In the genomic region with DNA sequence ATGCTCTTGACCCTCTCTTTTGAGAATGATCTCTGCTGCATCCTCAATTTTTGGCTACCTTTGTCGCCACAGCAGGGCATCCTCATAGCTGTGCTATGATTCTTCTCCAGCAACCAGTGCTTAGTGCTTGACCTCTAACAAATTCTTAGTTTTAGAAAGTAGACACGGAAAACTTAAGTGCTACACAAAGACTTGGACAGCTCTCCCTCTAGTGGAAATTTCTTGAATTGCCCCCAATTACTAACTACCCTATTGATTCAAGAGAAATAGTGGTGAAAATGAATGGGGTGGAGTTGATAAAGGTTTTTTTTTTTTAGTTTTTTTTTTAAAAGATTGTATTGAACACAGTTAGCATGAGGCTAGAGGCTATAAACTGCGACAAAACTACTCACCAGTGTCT, we compare ENCODE assay signal across 10 mouse cellular contexts. TPM values are rescaled to one million over a fixed set of nuclear protein-coding genes. Genes with fewer than 3 reads are reported as not detected.
A peak's percentile ranks its signal among the peaks of the same experiment; 100 is the strongest.
DNase-seq lines count a peak whose midpoint lies in the region; ATAC-seq and TF ChIP-seq lines count a peak whose summit lies in the region.
"Had no signal": no experiment of that assay in that cellular context is flagged by ENCODE, and none has a peak within 500 bp of the region (broad histone marks: within the 10 kb centered on the region; RNA-seq: fewer than 3 reads in every experiment).

No protein-coding gene starts in this region.

- TF ChIP-seq EP300 in stomach, postnatal 0 days (optimal IDR thresholded peaks at IDR 0.05), result no peak

- H3K4me3 ChIP-seq in intestine, postnatal 0 days (ENCODE audit: low read depth, low read length), result no peak overlapping the region
- H3K4me3 ChIP-seq in intestine, embryonic 15.5 days (replicated peaks), result no peak overlapping the region
- no peak overlapping the region for H3K4me3 ChIP-seq in neural tube, embryonic 15.5 days (replicated peaks)
- no peak overlapping the region for H3K4me3 ChIP-seq in stomach, postnatal 0 days (ENCODE audit: low read depth, low read length)

- H3K9me3 ChIP-seq in intestine, postnatal 0 days (ENCODE audit: control insufficient read depth), result no peaks in the 10 kb centered on the region
- H3K9me3 ChIP-seq in intestine, embryonic 15.5 days, result no peaks in the 10 kb centered on the region
- H3K9me3 ChIP-seq in neural tube, embryonic 15.5 days (replicated peaks), result no peaks in the 10 kb centered on the region
- H3K9me3 ChIP-seq in stomach, postnatal 0 days (ENCODE audit: control insufficient read depth, low read length), result no peaks in the 10 kb centered on the region

- H3K36me3 ChIP-seq in intestine, postnatal 0 days (ENCODE audit: control insufficient read depth, insufficient read depth), result no peaks in the 10 kb centered on the region
- no peaks in the 10 kb centered on the region for H3K36me3 ChIP-seq in intestine, embryonic 15.5 days
- H3K36me3 ChIP-seq in neural tube, embryonic 15.5 days, result no peaks in the 10 kb centered on the region
- no peaks in the 10 kb centered on the region for H3K36me3 ChIP-seq in stomach, postnatal 0 days (ENCODE audit: control insufficient read depth, insufficient read depth, low read length)

- no peaks in the 10 kb centered on the region for H3K27me3 ChIP-seq in intestine, postnatal 0 days (replicated peaks; ENCODE audit: control insufficient read depth, insufficient read depth, low read length)
- H3K27me3 ChIP-seq in intestine, embryonic 15.5 days (replicated peaks), result no peaks in the 10 kb centered on the region
- no peaks in the 10 kb centered on the region for H3K27me3 ChIP-seq in neural tube, embryonic 15.5 days (replicated peaks)
- H3K27me3 ChIP-seq in stomach, postnatal 0 days (ENCODE audit: control insufficient read depth, insufficient read depth, low read length), result no peaks in the 10 kb centered on the region

- no peak overlapping the region for H3K9ac ChIP-seq in intestine, postnatal 0 days (ENCODE audit: low read depth, low read length)
- no peak overlapping the region for H3K9ac ChIP-seq in intestine, embryonic 15.5 days
- no peak overlapping the region for H3K9ac ChIP-seq in neural tube, embryonic 15.5 days (replicated peaks)
- H3K9ac ChIP-seq in stomach, postnatal 0 days (ENCODE audit: low read length), result no peak overlapping the region

- intact Hi-C loops in heart, postnatal 36 days (cut with DNase I), result no loop called here

- H3K4me1 ChIP-seq in intestine, postnatal 0 days (replicated peaks; ENCODE audit: control insufficient read depth, insufficient read depth, low read length), result no peaks in the 10 kb centered on the region
- H3K4me1 ChIP-seq in intestine, embryonic 15.5 days (replicated peaks), result no peaks in the 10 kb centered on the region
- H3K4me1 ChIP-seq in neural tube, embryonic 15.5 days, result no peaks in the 10 kb centered on the region
- H3K4me1 ChIP-seq in stomach, postnatal 0 days (replicated peaks; ENCODE audit: control insufficient read depth, insufficient read depth), result no peaks in the 10 kb centered on the region

- no peak overlapping the region for H3K27ac ChIP-seq in intestine, postnatal 0 days (ENCODE audit: low read depth, low read length)
- H3K27ac ChIP-seq in intestine, embryonic 15.5 days, result no peak overlapping the region
- no peak overlapping the region for H3K27ac ChIP-seq in neural tube, embryonic 15.5 days (replicated peaks)
- no peak overlapping the region for H3K27ac ChIP-seq in stomach, postnatal 0 days (replicated peaks)

- WGBS in intestine, postnatal 0 days, result 19% methylated on average over 3 of the region's 3 CpGs
- 19% methylated on average over 3 of the region's 3 CpGs for WGBS in intestine, embryonic 15.5 days
- 15% methylated on average over 3 of the region's 3 CpGs for WGBS in neural tube, embryonic 15.5 days
- 15% methylated on average over 3 of the region's 3 CpGs for WGBS in stomach, postnatal 0 days

- no peak for ATAC-seq in intestine, postnatal 0 days
- ATAC-seq in intestine, embryonic 15.5 days, result no peak
- no peak for ATAC-seq in neural tube, embryonic 15.5 days (ENCODE audit: low FRiP score)
- ATAC-seq in stomach, postnatal 0 days (ENCODE audit: low FRiP score, low TSS enrichment), result no peak

- TF ChIP-seq CTCF in intestine, postnatal 0 days (IDR thresholded peaks at IDR 0.05; ENCODE audit: low read depth), result peak; percentile 62
- TF ChIP-seq CTCF in stomach, postnatal 0 days (IDR thresholded peaks at IDR 0.05; ENCODE audit: low read depth), result peak; percentile 71

- DNase-seq in neural tube, embryonic 10.5 days (ENCODE audit: extremely low spot score, low spot score), result peak; percentile 12
- peak; percentile 35 for DNase-seq in embryo, embryonic 11 days
- DNase-seq in stomach, postnatal 0 days (ENCODE audit: low spot score), result no peak
- no peak for DNase-seq in adrenal gland, adult 8-10 months
- no peak for DNase-seq in heart, postnatal 36 days

- no peak overlapping the region for H3K4me2 ChIP-seq in intestine, postnatal 0 days (replicated peaks; ENCODE audit: low read depth)
- no peak overlapping the region for H3K4me2 ChIP-seq in intestine, embryonic 15.5 days (replicated peaks)
- no peak overlapping the region for H3K4me2 ChIP-seq in neural tube, embryonic 15.5 days
- H3K4me2 ChIP-seq in stomach, postnatal 0 days (replicated peaks; ENCODE audit: low read depth), result no peak overlapping the region

RNA-seq across cellular contexts. Expression of gene Tex13a, which starts 39.2 kb away (rescaled TPM):
- polyA plus RNA-seq in intestine, postnatal 0 days (2015; fragmentation: Nextera tagmentation; extraction: Ambion mirVana), result not detected in 2 replicates
- not detected in 2 replicates for polyA plus RNA-seq in intestine, embryonic 15.5 days (2015; fragmentation: Nextera tagmentation; extraction: Ambion mirVana)
- not detected in 2 replicates for polyA plus RNA-seq in neural tube, embryonic 15.5 days (2015; fragmentation: Nextera tagmentation; extraction: Ambion mirVana)
- polyA plus RNA-seq in stomach, postnatal 0 days (2015; fragmentation: Nextera tagmentation; extraction: Ambion mirVana), result not detected in 2 replicates
- not detected for total RNA-seq in adrenal gland, adult 8-10 months (2022)
- not detected for total RNA-seq in heart, postnatal 36 days (2021)
- total RNA-seq: adrenal gland, postnatal 36 days; neutrophil, adult 5-6 weeks had no signal

Comparison
In these comparisons a context has a peak if more than half of its experiments do, and no peak if none do; other contexts are left out.
1. DNase-seq: peak in neural tube, embryonic 10.5 days (single experiment) and embryo, embryonic 11 days (single experiment); none in stomach, postnatal 0 days (single experiment), adrenal gland, adult 8-10 months (single experiment) and heart, postnatal 36 days (0 of 2).